In the genomic region with DNA sequence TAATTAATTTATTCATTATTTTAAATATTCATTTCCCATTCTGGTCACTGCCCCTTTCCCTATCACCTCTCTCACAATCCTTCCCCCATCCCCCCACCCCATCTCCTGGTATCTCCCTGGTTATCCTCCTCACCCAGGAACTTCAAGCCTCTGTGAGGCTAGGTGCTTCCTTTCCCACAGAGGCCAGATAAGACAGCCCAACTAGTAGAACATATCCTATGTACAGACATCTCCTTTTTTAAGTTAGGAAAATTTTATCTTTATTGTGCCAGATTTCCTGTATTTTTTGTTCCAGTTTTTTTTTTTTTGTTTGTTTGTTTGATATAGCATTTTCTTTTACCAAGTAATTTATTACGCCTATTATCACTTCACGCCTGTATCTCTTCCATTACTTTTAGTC, we compare ENCODE assay signal across 24 mouse cellular contexts.
"Had no signal": no experiment of that assay in that cellular context is flagged by ENCODE, and none has a peak within 500 bp of the region (broad histone marks: within the 10 kb centered on the region; RNA-seq: fewer than 3 reads in every experiment).

No protein-coding gene starts in this region.

- H3K9ac ChIP-seq: embryonic facial prominence, embryonic 12.5 days; embryonic facial prominence, embryonic 13.5 days; embryonic facial prominence, embryonic 15.5 days; forebrain, embryonic 12.5 days; forebrain, embryonic 13.5 days; forebrain, embryonic 15.5 days; forebrain, postnatal 0 days had no signal

- H3K27ac ChIP-seq: embryonic facial prominence, embryonic 10.5 days; embryonic facial prominence, embryonic 12.5 days; embryonic facial prominence, embryonic 13.5 days; embryonic facial prominence, embryonic 15.5 days; forebrain, embryonic 10.5 days; forebrain, embryonic 12.5 days; forebrain, embryonic 13.5 days; forebrain, embryonic 15.5 days; gastrocnemius, adult 2 months; heart, adult 2 months; heart, embryonic 10.5 days had no signal

- H3K4me3 ChIP-seq: embryonic facial prominence, embryonic 10.5 days; embryonic facial prominence, embryonic 12.5 days; embryonic facial prominence, embryonic 13.5 days; embryonic facial prominence, embryonic 15.5 days; erythroblast, embryonic 14.5 days; forebrain, embryonic 10.5 days; forebrain, embryonic 12.5 days; forebrain, embryonic 13.5 days; forebrain, embryonic 15.5 days; gastrocnemius, adult 2 months; heart, adult 2 months; heart, embryonic 10.5 days had no signal

- H3K4me1 ChIP-seq: embryonic facial prominence, embryonic 10.5 days; embryonic facial prominence, embryonic 12.5 days; embryonic facial prominence, embryonic 13.5 days; embryonic facial prominence, embryonic 15.5 days; forebrain, embryonic 10.5 days; forebrain, embryonic 12.5 days; forebrain, embryonic 13.5 days; forebrain, embryonic 15.5 days; heart, embryonic 10.5 days had no signal

- H3K36me3 ChIP-seq: embryonic facial prominence, embryonic 10.5 days; embryonic facial prominence, embryonic 12.5 days; embryonic facial prominence, embryonic 13.5 days; embryonic facial prominence, embryonic 15.5 days; forebrain, embryonic 10.5 days; forebrain, embryonic 12.5 days; forebrain, embryonic 15.5 days; heart, embryonic 10.5 days had no signal

- H3K9me3 ChIP-seq: embryonic facial prominence, embryonic 10.5 days; embryonic facial prominence, embryonic 12.5 days; embryonic facial prominence, embryonic 13.5 days; embryonic facial prominence, embryonic 15.5 days; forebrain, embryonic 10.5 days; forebrain, embryonic 12.5 days; forebrain, embryonic 13.5 days; forebrain, embryonic 15.5 days; heart, embryonic 10.5 days had no signal

- H3K27me3 ChIP-seq: embryonic facial prominence, embryonic 12.5 days; embryonic facial prominence, embryonic 13.5 days; embryonic facial prominence, embryonic 15.5 days; forebrain, embryonic 12.5 days; forebrain, embryonic 13.5 days; forebrain, embryonic 15.5 days had no signal

- DNase-seq: cerebellum, adult 9-11 months; cerebellum, postnatal 10 days; cerebellum, postnatal 14 days; cerebellum, postnatal 25 days; cerebellum, postnatal 36 days; forebrain, postnatal 0 days; gastrocnemius, adult 2 months; gastrocnemius, postnatal 10 days; gastrocnemius, postnatal 14 days; gastrocnemius, postnatal 25 days; gastrocnemius, postnatal 36 days; heart, adult 11 months; heart, adult 18-20 months; heart, adult 2 months had no signal
